Mouse (Mus musculus) midbrain, embryonic 11.5 days (tissue): ENCODE measurements around the gene Cryl1. TPM values are rescaled to one million over a fixed set of nuclear protein-coding genes. Genes with fewer than 3 reads are reported as not detected.

ENCODE experiments used
- ATAC-seq: fragments of 200-750 bp; cut with Nextera tagmentation; 2 replicates; pipeline ENCODE4 v1.8.0; 2017; ENCODE audit warnings: moderate TSS enrichment, moderate library complexity; ENCODE audit not compliant: low FRiP score
- DNase-seq: peaks from one replicate; pipeline ENCODE4 v3.0.0; 2015; ENCODE audit warnings: low spot score; ENCODE audit errors: missing footprints
- H3K27ac ChIP-seq: fragments of 300-500 bp; sonication (generic); 2 replicates; pipeline ENCODE4 v1.5.1; 2014; ENCODE audit warnings: low read depth, low read length
- H3K27me3 ChIP-seq: fragments of 300-500 bp; sonication (generic); 2 replicates; pipeline ENCODE4 v1.6.1; 2014; ENCODE audit warnings: mild to moderate bottlenecking, low read length, moderate library complexity, mixed read lengths; ENCODE audit not compliant: control insufficient read depth, insufficient read depth
- H3K36me3 ChIP-seq: fragments of 300-500 bp; sonication (generic); 2 replicates; pipeline ENCODE4 v1.6.1; 2014; ENCODE audit warnings: mild to moderate bottlenecking, low read length, moderate library complexity, mixed read lengths; ENCODE audit not compliant: control insufficient read depth, insufficient read depth
- H3K4me1 ChIP-seq: fragments of 300-500 bp; sonication (generic); 2 replicates; pipeline ENCODE4 v1.6.1; 2014; ENCODE audit warnings: low read length; ENCODE audit not compliant: control insufficient read depth, insufficient read depth
- H3K4me2 ChIP-seq: fragments of 300-500 bp; sonication (generic); 2 replicates; pipeline ENCODE4 v1.6.1; 2014; ENCODE audit warnings: mild to moderate bottlenecking, moderate library complexity
- H3K4me3 ChIP-seq: fragments of 300-500 bp; sonication (generic); 2 replicates; pipeline ENCODE4 v1.5.1; 2014; ENCODE audit warnings: low read depth, low read length
- H3K9ac ChIP-seq: fragments of 300-500 bp; sonication (generic); 2 replicates; pipeline ENCODE4 v1.6.1; 2014; ENCODE audit warnings: low read length
- H3K9me3 ChIP-seq: fragments of 300-500 bp; sonication (generic); 2 replicates; pipeline ENCODE4 v1.6.1; 2016; ENCODE audit warnings: low read length; ENCODE audit not compliant: control insufficient read depth
- WGBS: fragments of 180-500 bp; shearing (Covaris S2); extraction: QIAGEN DNeasy Blood & Tissue Kit; methylation state at CpG from one replicate; pipeline ENCODE4 v1.1.7; 2014; 5-methylcytosine and 5-hydroxymethylcytosine counted together
- polyA plus RNA-seq: library from polyadenylated mRNA; unstranded; fragments of >200 nt; fragmentation: Nextera tagmentation; extraction: Ambion mirVana; gene quantifications from 2 replicates; pipeline ENCODE4 v1.2.1, GENCODE M21; 2014

The Cryl1 gene
- polyA plus RNA-seq, 1 experiment from 2014 or later, result 8.2 TPM

- Histone ChIP-seq H3K36me3 (no peaks in the 10 kb centered on the region), H3K27me3 (no peaks in the 10 kb centered on the region), H3K4me3 (no peak overlapping the region), H3K4me2 (no peak overlapping the region), H3K9ac (no peak overlapping the region), H3K9me3 (no peaks in the 10 kb centered on the region), H3K27ac (no peak overlapping the region), H3K4me1 (no peaks in the 10 kb centered on the region)
- no peak for ATAC-seq
- no peak for DNase-seq
- WGBS, result 80% methylated on average over 5 of the region's 5 CpGs
These were observed 12.7 kb downstream of the Cryl1 start for GRCm38 (mm10) chr14:57385667-57386066.

- ATAC-seq (no peak), DNase-seq (no peak)
- no peak overlapping the region for H3K4me2 ChIP-seq
- no peak overlapping the region for H3K27ac ChIP-seq
- H3K27me3 ChIP-seq, result no peaks in the 10 kb centered on the region
- 82% methylated on average over 5 of the region's 5 CpGs for WGBS
- H3K4me1 ChIP-seq, result no peaks in the 10 kb centered on the region
- H3K4me3 ChIP-seq, result no peak overlapping the region
- H3K9ac ChIP-seq, result no peak overlapping the region
- H3K9me3 ChIP-seq, result no peaks in the 10 kb centered on the region
- no peaks in the 10 kb centered on the region for H3K36me3 ChIP-seq
These were observed 20.8 kb downstream of the Cryl1 start for GRCm38 (mm10) chr14:57377531-57377930.

GRCm38 (mm10) chr14:57376956-57377355 is 21.4 kb downstream of the Cryl1 start:
- DNase-seq, result no peak
- WGBS, result 85% methylated on average over 9 of the region's 9 CpGs
- Histone ChIP-seq H3K4me3 (no peak overlapping the region), H3K27me3 (no peaks in the 10 kb centered on the region), H3K36me3 (no peaks in the 10 kb centered on the region), H3K4me2 (no peak overlapping the region), H3K4me1 (no peaks in the 10 kb centered on the region), H3K9me3 (no peaks in the 10 kb centered on the region), H3K27ac (no peak overlapping the region), H3K9ac (no peak overlapping the region)
- ATAC-seq, result no peak

GRCm38 (mm10) chr14:57376016-57376415 is 22.3 kb downstream of the Cryl1 start:
- WGBS, result 82% methylated on average over 8 of the region's 8 CpGs
- ATAC-seq, result no peak

GRCm38 (mm10) chr14:57375205-57375604 is 23.1 kb downstream of the Cryl1 start:
- WGBS, result 81% methylated on average over 9 of the region's 9 CpGs
- H3K9ac ChIP-seq, result no peak overlapping the region
- H3K9me3 ChIP-seq, result no peaks in the 10 kb centered on the region

More at GRCm38 (mm10) chr14:57376016-57376415, 22.3 kb downstream of the Cryl1 start:
- Histone ChIP-seq H3K36me3 (no peaks in the 10 kb centered on the region), H3K4me2 (no peak overlapping the region), H3K27me3 (no peaks in the 10 kb centered on the region), H3K9ac (no peak overlapping the region), H3K9me3 (no peaks in the 10 kb centered on the region), H3K27ac (no peak overlapping the region), H3K4me3 (no peak overlapping the region), H3K4me1 (no peaks in the 10 kb centered on the region)
- DNase-seq, result no peak

GRCm38 (mm10) chr14:57372348-57373102 is 25.8 kb downstream of the Cryl1 start:
- Histone ChIP-seq H3K9me3 (no peaks in the 10 kb centered on the region), H3K4me2 (no peak overlapping the region), H3K27me3 (no peaks in the 10 kb centered on the region), H3K27ac (no peak overlapping the region), H3K4me1 (no peaks in the 10 kb centered on the region), H3K9ac (no peak overlapping the region), H3K4me3 (no peak overlapping the region), H3K36me3 (no peaks in the 10 kb centered on the region)
- DNase-seq (peak; percentile 96), ATAC-seq (no peak)
- 46% methylated on average over 8 of the region's 8 CpGs for WGBS

More at GRCm38 (mm10) chr14:57375205-57375604, 23.1 kb downstream of the Cryl1 start:
- Histone ChIP-seq H3K4me2 (no peak overlapping the region), H3K36me3 (no peaks in the 10 kb centered on the region), H3K4me3 (no peak overlapping the region), H3K27ac (no peak overlapping the region), H3K27me3 (no peaks in the 10 kb centered on the region), H3K4me1 (no peaks in the 10 kb centered on the region)
- ATAC-seq (no peak), DNase-seq (no peak)

GRCm38 (mm10) chr14:57367327-57367726 is 31.0 kb downstream of the Cryl1 start:
- no peaks in the 10 kb centered on the region for H3K27me3 ChIP-seq
- no peaks in the 10 kb centered on the region for H3K36me3 ChIP-seq
- DNase-seq (no peak), ATAC-seq (no peak)
- no peak overlapping the region for H3K27ac ChIP-seq
- no peak overlapping the region for H3K9ac ChIP-seq
- H3K4me3 ChIP-seq, result no peak overlapping the region
- H3K4me2 ChIP-seq, result no peak overlapping the region
- H3K4me1 ChIP-seq, result no peaks in the 10 kb centered on the region
- H3K9me3 ChIP-seq, result no peaks in the 10 kb centered on the region
- 69% methylated on average over 4 of the region's 4 CpGs for WGBS

GRCm38 (mm10) chr14:57366724-57367123 is 31.6 kb downstream of the Cryl1 start:
- Histone ChIP-seq H3K27ac (no peak overlapping the region), H3K4me1 (no peaks in the 10 kb centered on the region), H3K4me3 (no peak overlapping the region), H3K36me3 (no peaks in the 10 kb centered on the region), H3K4me2 (no peak overlapping the region), H3K9me3 (no peaks in the 10 kb centered on the region), H3K27me3 (no peaks in the 10 kb centered on the region), H3K9ac (no peak overlapping the region)
- no peak for DNase-seq
- 68% methylated on average over 5 of the region's 5 CpGs for WGBS
- no peak for ATAC-seq

GRCm38 (mm10) chr14:57365341-57365740 is 33.0 kb downstream of the Cryl1 start:
- Histone ChIP-seq H3K9me3 (no peaks in the 10 kb centered on the region), H3K4me1 (no peaks in the 10 kb centered on the region), H3K27me3 (no peaks in the 10 kb centered on the region), H3K4me2 (no peak overlapping the region), H3K27ac (no peak overlapping the region), H3K4me3 (no peak overlapping the region), H3K9ac (no peak overlapping the region), H3K36me3 (no peaks in the 10 kb centered on the region)
- ATAC-seq, result no peak
- DNase-seq, result no peak
- WGBS, result 85% methylated on average over 9 of the region's 9 CpGs
